Mouse (Mus musculus) heart, adult 11 months (tissue): ENCODE results near the gene H2afz.
A peak's percentile ranks its signal among the peaks of the same experiment; 100 is the strongest.

Experiments used
- DNase-seq: peaks from one replicate; pipeline ENCODE4 v3.0.0; 2022

H2afz gene

GRCm38 (mm10) chr3:137864124-137864987, at the start of gene H2afz:
Gene H2afz, plus strand, starts transcription at chr3:137864487.
- peak; percentile 100 for DNase-seq

- no peak for DNase-seq
Observed at GRCm38 (mm10) chr3:137818713-137819112, 45.6 kb upstream of the H2afz start.

- DNase-seq, result no peak
Observed at GRCm38 (mm10) chr3:137820688-137821467, 43.4 kb upstream of the H2afz start.

GRCm38 (mm10) chr3:137823317-137823716, 41.0 kb upstream of the H2afz start:
- DNase-seq, result no peak

GRCm38 (mm10) chr3:137827678-137828077, 36.6 kb upstream of the H2afz start:
- no peak for DNase-seq

GRCm38 (mm10) chr3:137831156-137831555, 33.1 kb upstream of the H2afz start:
- DNase-seq, result no peak

- DNase-seq, result no peak
Observed at GRCm38 (mm10) chr3:137833128-137833527, 31.2 kb upstream of the H2afz start.

GRCm38 (mm10) chr3:137833698-137834097, 30.6 kb upstream of the H2afz start:
- no peak for DNase-seq

- no peak for DNase-seq
Observed at GRCm38 (mm10) chr3:137836543-137836942, 27.7 kb upstream of the H2afz start.

GRCm38 (mm10) chr3:137838160-137838559, 26.1 kb upstream of the H2afz start:
- DNase-seq, result no peak

- no peak for DNase-seq
Observed at GRCm38 (mm10) chr3:137842944-137843343, 21.3 kb upstream of the H2afz start.

GRCm38 (mm10) chr3:137844263-137844662, 20.0 kb upstream of the H2afz start:
- DNase-seq, result no peak

- DNase-seq, result no peak
Observed at GRCm38 (mm10) chr3:137846552-137846951, 17.7 kb upstream of the H2afz start.

GRCm38 (mm10) chr3:137848354-137848753, 15.9 kb upstream of the H2afz start:
- no peak for DNase-seq

GRCm38 (mm10) chr3:137849697-137850096, 14.6 kb upstream of the H2afz start:
- DNase-seq, result peak; percentile 17

GRCm38 (mm10) chr3:137851196-137851595, 13.1 kb upstream of the H2afz start:
- peak; percentile 22 for DNase-seq

- DNase-seq, result peak; percentile 18
Observed at GRCm38 (mm10) chr3:137853011-137853410, 11.3 kb upstream of the H2afz start.

GRCm38 (mm10) chr3:137855328-137855727, 9.0 kb upstream of the H2afz start:
- no peak for DNase-seq

GRCm38 (mm10) chr3:137856061-137856460, 8.2 kb upstream of the H2afz start:
- peak; percentile 66 for DNase-seq

- DNase-seq, result peak; percentile 93
Observed at GRCm38 (mm10) chr3:137860394-137861170, 3.7 kb upstream of the H2afz start.

GRCm38 (mm10) chr3:137861436-137861835, 2.9 kb upstream of the H2afz start:
- no peak for DNase-seq

- peak; percentile 84 for DNase-seq
Observed at GRCm38 (mm10) chr3:137862600-137862999, 1.7 kb upstream of the H2afz start.
